Mouse (Mus musculus) lung, adult 10 weeks (tissue): Measurements from ENCODE around the gene Ccnk. TPM values are rescaled to one million over a fixed set of nuclear protein-coding genes. Genes with fewer than 3 reads are reported as not detected.

Source experiments
- polyA plus RNA-seq: library from polyadenylated mRNA; stranded (reverse); fragments of 350-450 nt; fragmentation: Illumina TruSeq; extraction: RNeasy Lipid Tissue Mini Kit (QIAGEN cat#74804); gene quantifications from one replicate; pipeline ENCODE4 v1.2.3, GENCODE M21; 2014; ENCODE audit warnings: low read depth, low replicate concordance; ENCODE audit not compliant: insufficient read depth

Gene Ccnk
- 9.9 TPM for polyA plus RNA-seq

DNA sequence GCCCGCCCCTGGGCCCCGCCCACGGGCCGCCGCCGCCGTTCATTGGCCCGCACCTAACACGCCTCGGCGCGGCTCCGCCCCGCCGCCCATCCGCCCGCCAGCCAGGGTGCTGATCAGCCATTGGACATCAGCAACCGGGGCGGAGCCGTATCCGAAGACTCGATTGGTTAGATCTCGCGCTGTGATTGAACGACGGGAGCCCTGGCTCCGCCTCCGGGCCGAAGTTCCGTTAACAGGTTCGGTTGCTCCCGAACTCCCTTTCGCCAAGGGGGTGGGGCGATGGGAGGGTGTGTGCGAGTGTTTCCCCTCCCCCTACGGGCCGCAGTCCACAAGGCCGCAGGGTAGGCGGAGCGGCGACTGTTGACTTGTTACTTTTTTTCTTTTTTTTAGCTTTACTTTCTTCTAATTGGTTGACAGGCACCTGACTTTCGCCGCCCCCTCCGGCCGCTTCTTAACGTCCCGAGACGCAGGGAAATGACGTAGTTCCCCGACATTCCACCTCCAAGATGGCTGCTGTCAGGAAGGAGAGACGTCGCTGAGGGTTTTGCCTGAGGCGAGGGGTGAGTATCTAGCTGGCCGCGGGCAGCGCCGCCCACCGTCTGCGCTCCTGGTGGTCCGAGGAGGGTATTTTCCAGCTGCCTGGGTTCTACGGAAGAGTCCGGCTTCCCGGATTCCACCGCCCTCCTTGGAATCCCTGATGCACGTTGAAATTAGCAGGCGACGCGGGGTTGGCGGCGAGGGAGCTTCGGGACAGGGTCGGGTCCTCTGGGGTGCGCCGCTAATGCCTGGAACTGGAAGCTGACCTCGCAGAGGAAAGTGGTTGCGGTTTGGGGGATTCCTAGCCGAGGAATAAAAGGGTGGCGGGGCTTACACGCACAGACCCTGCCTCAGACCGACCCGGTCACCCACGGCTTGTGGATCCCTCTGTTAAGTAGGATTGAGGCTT is at the start of gene Ccnk:
Ccnk (plus strand) TSS at position 259 of the 946 bp plus-strand sequence.

DNA sequence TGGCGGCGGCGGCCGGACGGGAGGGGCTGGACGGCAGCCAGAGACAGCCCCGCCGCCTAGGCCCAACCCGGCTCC is 296 bp upstream of the Ccnk start, which contains the start of gene Setd3:
Setd3 (minus strand) TSS at position 69 of the 75 bp plus-strand sequence.

Other genes starting within 250 kb of the Ccnk start
- gene Bcl11b, start 176.0 kb upstream of the Ccnk start, polyA plus RNA-seq, result 0.53 TPM
- gene Setd3, start 265 bp upstream of the Ccnk start, polyA plus RNA-seq, result 73.8 TPM
- 5.2 TPM for gene Ccdc85c, start 95.8 kb downstream of the Ccnk start, polyA plus RNA-seq
- 0.41 TPM for gene Hhipl1, start 126.7 kb downstream of the Ccnk start, polyA plus RNA-seq
- 0.24 TPM for gene Cyp46a1, start 154.8 kb downstream of the Ccnk start, polyA plus RNA-seq
- gene Eml1, start 191.4 kb downstream of the Ccnk start, polyA plus RNA-seq, result 46.3 TPM